Mouse (Mus musculus) embryonic stem cell, embryonic (primary cell): ENCODE data around the gene Tsacc.

Source experiments
- CTCF ChIA-PET, 4 experiments: fragments of 300-600 bp in 2 of 4; fragments of 350-600 bp in 2 of 4; sonication (Branson Sonifier 250); formaldehyde crosslinking; loops; one replicate each; lab custom pipeline; 2022; ENCODE audit warnings: inconsistent platforms in 2 of 4; lab: Charles Lee
- POLR2A ChIA-PET, 4 experiments: fragments of 300-600 bp in 2 of 4; fragments of 350-600 bp in 2 of 4; sonication (Branson Sonifier 250); formaldehyde crosslinking; loops; one replicate each; lab custom pipeline; 2022; ENCODE audit warnings: antibody characterized with exemption in 4 of 4, inconsistent platforms in 1 of 4; lab: Charles Lee

Gene Tsacc

DNA sequence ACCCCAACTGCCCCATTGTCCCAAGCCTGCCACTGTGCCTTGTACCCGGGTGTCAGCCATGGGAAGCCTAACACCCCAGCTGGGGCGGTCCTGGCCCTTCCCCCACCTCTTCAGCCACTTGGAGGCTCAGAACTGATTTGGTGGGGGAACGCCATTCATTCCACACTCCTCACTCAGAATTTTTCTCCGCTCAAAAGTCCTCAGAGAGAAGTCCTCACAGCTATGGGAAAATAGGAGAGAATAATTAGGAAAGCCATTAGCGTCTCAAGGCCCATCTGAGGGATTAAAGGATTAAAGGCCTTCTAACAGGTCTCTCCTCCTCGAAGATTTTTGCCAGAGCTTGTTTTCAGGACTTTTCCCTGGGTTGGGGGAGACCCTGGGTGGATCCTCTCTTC, 59.6 kb downstream of the Tsacc start:
- ChIA-PET POLR2A (interaction anchor here in 2 of 4 experiments (0.6 to 2.2 kb wide), 12 partner anchors 14 to 294 kb away, joined by 3 to 9 read pairs (median 4); partner anchors contain the start of gene Iqgap3 (in 1 of the 2)), CTCF (interaction anchor here (0.5 to 3.1 kb wide), 50 partner anchors 8 to 293 kb away, joined by 3 to 19 read pairs (median 4); partner anchors contain the start of genes Cct3 (in 1 of the 4), Mef2d (in 1 of the 4), Rhbg (in 1 of the 4) and Tsacc (in 1 of the 4))

DNA sequence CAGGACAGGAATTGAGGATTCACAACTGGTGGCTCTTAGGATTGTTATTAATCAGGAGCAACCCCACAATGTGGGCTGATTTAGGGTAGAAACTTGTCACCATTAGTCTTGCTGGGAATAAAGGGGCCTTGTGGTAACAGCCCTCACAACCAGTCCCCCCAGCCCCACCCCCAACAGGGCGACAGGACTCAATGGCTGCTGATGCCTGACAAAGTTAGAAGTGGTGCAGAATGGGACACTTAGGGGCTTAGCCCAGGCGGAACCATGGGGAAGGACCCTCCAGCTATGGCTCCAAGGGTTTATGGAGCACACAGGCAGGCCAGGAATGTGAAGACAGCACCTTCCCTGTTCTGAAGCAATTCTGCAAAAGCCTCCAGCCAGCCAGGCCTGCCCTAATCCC, 61.2 kb downstream of the Tsacc start:
- CTCF ChIA-PET = interaction anchor here (0.6 to 6.8 kb wide), 42 partner anchors 7 to 249 kb away, joined by 3 to 43 read pairs (median 4); partner anchors contain the start of genes Iqgap3 (in 2 of the 4) and Rhbg (in 1 of the 4)
- POLR2A ChIA-PET = interaction anchor here in 3 of 4 experiments (0.6 to 1.8 kb wide), 19 partner anchors 10 to 283 kb away, joined by 3 to 5 read pairs (median 3); partner anchors contain the start of genes Smg5 (in 2 of the 3) and Tmem79 (in 2 of the 3)

DNA sequence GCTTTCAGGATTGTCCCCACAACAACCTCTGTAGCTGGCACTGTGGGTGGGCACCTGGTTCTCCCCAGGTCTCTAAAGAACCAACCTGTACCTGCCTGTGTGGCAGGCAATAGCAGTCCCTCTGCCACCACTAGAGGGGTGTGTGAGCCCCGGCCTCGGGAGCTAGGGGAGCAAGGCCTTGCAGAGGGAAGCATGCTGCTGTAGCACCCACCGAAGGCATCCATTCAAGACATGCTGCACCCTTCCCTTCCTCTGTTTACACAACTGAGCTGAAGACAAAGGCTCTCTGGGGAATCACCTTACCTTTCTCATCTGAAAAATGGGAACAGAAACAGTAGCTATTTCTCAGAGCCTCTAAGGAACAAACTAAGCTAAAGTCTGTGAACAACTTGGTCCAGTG, 61.6 kb downstream of the Tsacc start:
- ChIA-PET POLR2A (interaction anchor here in 3 of 4 experiments (0.5 to 1.8 kb wide), 20 partner anchors 11 to 387 kb away, joined by 3 to 5 read pairs (median 3); partner anchors contain the start of genes Smg5 (in 2 of the 3) and Tmem79 (in 2 of the 3)), CTCF (interaction anchor here (0.6 to 6.8 kb wide), 43 partner anchors 8 to 249 kb away, joined by 3 to 43 read pairs (median 4); partner anchors contain the start of genes Iqgap3 (in 2 of the 4) and Rhbg (in 1 of the 4))

DNA sequence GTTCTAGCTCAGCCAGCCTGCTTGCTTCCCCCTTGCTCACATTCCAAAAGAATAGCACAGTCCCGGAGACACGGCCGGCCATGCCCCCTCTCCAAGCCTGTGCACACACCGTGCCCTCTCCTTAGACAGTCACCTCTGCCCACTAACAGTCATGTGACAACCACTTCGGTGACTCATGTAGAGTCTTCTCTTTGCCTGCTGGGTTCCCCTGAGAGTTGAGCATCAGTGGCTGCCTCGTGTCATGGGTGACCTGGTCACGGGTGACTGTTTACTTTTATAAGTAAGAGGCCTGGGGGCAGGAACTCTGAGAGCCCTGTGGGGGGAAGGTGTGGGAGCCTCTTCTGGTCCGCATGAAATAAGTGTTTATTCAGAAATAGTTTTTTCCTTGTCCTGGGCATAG, 62.8 kb downstream of the Tsacc start:
- ChIA-PET POLR2A (interaction anchor here in 1 of 4 experiments (1.8 kb wide), 1 partner anchor 102 kb away, joined by 4 read pairs; the partner anchor contains the start of genes Smg5 and Tmem79), CTCF (interaction anchor here in 3 of 4 experiments (0.5 to 6.8 kb wide), 8 partner anchors 9 to 213 kb away, joined by 3 to 43 read pairs (median 5); no protein-coding TSS in a partner anchor)

DNA sequence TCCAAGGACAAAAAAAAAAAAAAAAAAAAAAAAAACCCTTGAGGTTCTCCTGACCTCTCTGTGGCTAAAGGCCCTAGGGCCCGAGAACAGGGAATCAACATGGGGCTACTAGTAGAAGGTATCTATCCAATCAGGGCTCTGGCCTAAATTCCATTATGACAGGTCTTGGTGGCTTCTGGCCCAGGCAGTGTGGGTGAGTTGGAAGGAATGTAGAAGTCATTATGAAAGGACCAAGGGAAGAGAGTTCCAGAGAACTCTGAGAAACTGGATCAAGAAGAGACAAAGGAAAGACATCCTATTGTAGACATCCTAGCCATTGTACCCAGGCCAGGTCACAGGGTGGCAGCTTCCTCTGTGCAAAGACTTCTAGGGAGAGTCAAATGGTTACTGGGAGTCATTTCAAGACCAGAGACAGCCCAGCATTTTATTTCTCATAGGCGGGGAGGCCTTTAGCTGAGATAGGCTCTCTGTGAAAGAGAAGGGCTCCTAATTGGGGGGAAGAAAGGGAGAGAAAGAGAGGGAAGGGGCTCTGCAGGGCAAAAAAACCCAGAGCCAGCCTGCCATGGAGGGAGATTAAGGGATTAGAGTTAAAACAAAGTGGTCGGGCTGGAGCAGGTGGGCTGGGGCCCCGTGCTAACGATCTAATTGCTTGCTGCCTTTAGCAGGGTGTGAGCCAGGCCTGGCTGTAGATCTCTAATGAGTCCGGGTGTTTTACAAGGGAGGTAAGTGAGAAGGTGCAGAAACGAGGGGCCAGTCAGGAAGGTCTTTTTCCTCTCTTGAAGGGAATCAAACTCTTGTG, 63.7 kb downstream of the Tsacc start:
- ChIA-PET POLR2A (interaction anchor here in 2 of 4 experiments (0.7 to 1.7 kb wide), 4 partner anchors 13 to 142 kb away, joined by 3 to 19 read pairs (median 4); no protein-coding TSS in a partner anchor), CTCF (interaction anchor here in 2 of 4 experiments (0.6 to 6.8 kb wide), 6 partner anchors 10 to 250 kb away, joined by 3 to 43 read pairs (median 4); no protein-coding TSS in a partner anchor)
